Mouse (Mus musculus) embryonic stem cell, embryonic (primary cell): ENCODE data around the gene H2-Eb2.

ENCODE experiments used
- CTCF ChIA-PET, 4 experiments: fragments of 300-600 bp in 2 of 4; fragments of 350-600 bp in 2 of 4; sonication (Branson Sonifier 250); formaldehyde crosslinking; loops; one replicate each; lab custom pipeline; 2022; ENCODE audit warnings: inconsistent platforms in 2 of 4; lab: Charles Lee
- POLR2A ChIA-PET, 4 experiments: fragments of 300-600 bp in 2 of 4; fragments of 350-600 bp in 2 of 4; sonication (Branson Sonifier 250); formaldehyde crosslinking; loops; one replicate each; lab custom pipeline; 2022; ENCODE audit warnings: antibody characterized with exemption in 4 of 4, inconsistent platforms in 1 of 4; lab: Charles Lee

Gene H2-Eb2

DNA sequence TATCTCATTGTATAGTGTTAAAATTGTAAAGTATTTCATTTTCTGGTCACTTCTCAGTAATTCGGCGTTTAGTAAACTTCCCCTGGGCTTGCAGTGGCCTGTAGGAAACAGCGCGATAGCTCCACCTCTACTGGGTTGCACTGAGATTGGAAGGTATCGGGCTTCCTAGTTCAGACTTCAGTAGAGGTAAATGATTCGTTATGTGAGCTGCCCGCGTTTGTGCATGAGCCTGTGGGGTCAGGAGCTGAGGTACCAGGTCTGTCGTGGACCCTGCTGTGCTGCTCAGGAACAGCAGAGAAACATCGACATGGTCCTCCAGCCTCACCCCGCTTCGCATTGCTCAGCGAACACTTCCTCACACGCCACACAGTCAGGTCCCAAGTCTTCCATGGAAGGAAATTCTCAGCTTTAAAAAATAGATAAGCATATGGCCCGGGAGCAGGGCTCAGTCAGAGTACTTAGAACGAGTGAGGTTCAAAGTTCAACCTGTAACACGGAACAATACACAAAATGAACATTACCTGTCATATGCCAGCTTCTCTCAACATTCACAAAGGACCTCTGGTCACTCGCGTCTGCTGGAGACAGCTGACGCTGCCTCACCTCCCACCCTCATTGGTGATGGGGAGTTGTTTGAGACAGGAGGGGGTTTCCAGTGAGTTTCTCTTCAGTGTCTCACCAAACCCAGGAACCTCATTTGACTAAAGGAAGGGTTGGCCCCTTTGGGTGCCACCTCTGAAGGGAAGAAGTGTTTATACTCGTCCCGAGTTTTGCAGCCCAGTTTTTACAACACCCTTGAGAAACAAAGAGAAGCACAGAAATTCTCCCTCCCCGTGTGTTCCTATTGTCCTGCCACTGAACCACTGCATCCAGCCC lies 24.5 kb upstream of the H2-Eb2 start:
- ChIA-PET POLR2A (interaction anchor here in 2 of 4 experiments (0.9 to 2.8 kb wide), 3 partner anchors 10 to 13 kb away, joined by 3 to 8 read pairs (median 3); partner anchors contain the start of gene H2-Aa (in 1 of the 2)), CTCF (interaction anchor here in 2 of 4 experiments (1.0 to 1.6 kb wide), 3 partner anchors 12 to 49 kb away, joined by 4 to 7 read pairs (median 5); no protein-coding TSS in a partner anchor)

- ChIA-PET POLR2A (interaction anchor here in 1 of 4 experiments (0.9 to 1.0 kb wide), 2 partner anchors 9 to 182 kb away, joined by 3 read pairs; partner anchors contain the start of gene H2-DMa), CTCF (interaction anchor here in 2 of 4 experiments (0.5 to 1.6 kb wide), 2 partner anchors 12 to 317 kb away, joined by 3 to 5 read pairs; no protein-coding TSS in a partner anchor)
Measured at GRCm38 (mm10) chr17:34301670-34302190, 23.7 kb upstream of the H2-Eb2 start.

GRCm38 (mm10) chr17:34303789-34304188 lies 21.7 kb upstream of the H2-Eb2 start:
- CTCF ChIA-PET: no interaction called here
- POLR2A ChIA-PET: interaction anchor here in 1 of 4 experiments (1.1 to 1.4 kb wide), 2 partner anchors 183 to 647 kb away, joined by 3 read pairs; no protein-coding TSS in a partner anchor

- CTCF ChIA-PET: interaction anchor here in 2 of 4 experiments (0.9 to 1.4 kb wide), 2 partner anchors 9 kb away, joined by 4 to 5 read pairs; no protein-coding TSS in a partner anchor
- POLR2A ChIA-PET: interaction anchor here in 1 of 4 experiments (0.7 to 1.4 kb wide), 4 partner anchors 40 to 187 kb away, joined by 3 to 5 read pairs (median 4); no protein-coding TSS in a partner anchor
Measured at GRCm38 (mm10) chr17:34304751-34305150, 20.7 kb upstream of the H2-Eb2 start.

DNA sequence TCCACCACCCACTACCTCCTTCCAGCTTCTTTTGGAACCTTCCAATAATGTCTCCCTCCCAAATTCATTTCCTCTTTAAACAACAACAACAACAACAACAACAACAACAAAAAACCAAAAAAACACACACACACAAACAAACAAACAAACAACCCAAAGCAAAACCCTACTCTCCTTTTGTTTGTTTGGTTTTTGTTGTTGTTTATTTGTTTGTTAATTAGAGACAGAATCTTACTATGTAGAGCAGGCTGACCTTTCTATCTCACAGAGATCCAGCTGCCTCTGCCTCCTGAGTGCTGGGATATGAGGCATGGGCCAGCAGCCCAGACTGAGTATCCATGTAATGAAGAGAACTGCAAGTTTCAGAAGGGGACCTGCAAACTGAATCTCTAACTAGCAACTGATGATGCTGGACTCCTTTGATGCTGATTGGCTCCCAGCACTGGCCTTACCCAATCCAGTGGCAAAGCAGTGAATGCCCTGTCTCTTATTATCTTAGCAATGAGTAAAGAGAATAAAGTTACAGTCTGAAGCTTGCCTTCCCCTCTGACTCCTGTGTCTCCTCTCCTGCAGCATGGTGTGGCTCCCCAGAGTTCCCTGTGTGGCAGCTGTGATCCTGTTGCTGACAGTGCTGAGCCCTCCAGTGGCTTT lies 20.0 kb upstream of the H2-Eb2 start, which contains the start of gene H2-Eb1:
H2-Eb1 (plus strand) TSS at position 488 of the 651 bp plus-strand sequence.
- CTCF ChIA-PET: interaction anchor here (0.6 to 1.4 kb wide), 4 partner anchors 8 to 864 kb away, joined by 3 to 8 read pairs (median 5); no protein-coding TSS in a partner anchor
- POLR2A ChIA-PET: interaction anchor here in 1 of 4 experiments (1.0 to 1.2 kb wide), 3 partner anchors 22 to 188 kb away, joined by 3 to 5 read pairs (median 4); no protein-coding TSS in a partner anchor

GRCm38 (mm10) chr17:34306407-34306806 lies 19.1 kb upstream of the H2-Eb2 start:
- CTCF ChIA-PET: interaction anchor here in 1 of 4 experiments (0.6 kb wide), 1 partner anchor 140 kb away, joined by 4 read pairs; no protein-coding TSS in a partner anchor
- POLR2A ChIA-PET: interaction anchor here in 1 of 4 experiments (1.2 kb wide), 1 partner anchor 23 kb away, joined by 3 read pairs; no protein-coding TSS in a partner anchor

- CTCF ChIA-PET: interaction anchor here in 1 of 4 experiments (0.5 kb wide), 1 partner anchor 137 kb away, joined by 3 read pairs; no protein-coding TSS in a partner anchor
- POLR2A ChIA-PET: interaction anchor here in 1 of 4 experiments (0.9 to 1.7 kb wide), 2 partner anchors 16 to 32 kb away, joined by 3 to 4 read pairs; no protein-coding TSS in a partner anchor
Measured at GRCm38 (mm10) chr17:34307216-34307615, 18.2 kb upstream of the H2-Eb2 start.

GRCm38 (mm10) chr17:34308161-34308560 lies 17.3 kb upstream of the H2-Eb2 start:
- ChIA-PET POLR2A (interaction anchor here in 2 of 4 experiments (0.6 to 1.7 kb wide), 3 partner anchors 31 to 189 kb away, joined by 3 read pairs; partner anchors contain the start of gene H2-DMa (in 1 of the 2)), CTCF (no interaction called here)

DNA sequence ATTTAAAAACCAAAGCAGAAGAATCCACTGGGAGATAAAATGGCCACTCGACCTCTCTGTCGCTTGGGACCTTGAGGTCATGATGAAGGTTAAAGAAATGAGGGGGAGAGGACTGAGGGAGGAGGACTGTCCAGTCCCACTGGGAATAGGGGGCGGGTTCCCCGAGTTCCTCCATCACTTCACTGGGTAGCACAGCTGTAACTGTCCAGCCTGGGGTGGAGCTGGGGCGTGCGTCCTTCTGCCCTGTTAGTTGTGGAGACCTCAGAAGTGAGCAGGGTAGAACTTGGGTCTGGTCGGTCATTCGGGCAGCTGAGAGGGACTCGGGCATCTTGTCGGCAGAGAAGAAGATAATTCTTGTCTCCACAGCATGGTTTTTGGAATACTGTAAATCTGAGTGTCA lies 16.2 kb upstream of the H2-Eb2 start:
- POLR2A ChIA-PET: interaction anchor here in 1 of 4 experiments (1.2 kb wide), 1 partner anchor 10 kb away, joined by 3 read pairs; no protein-coding TSS in a partner anchor
- CTCF ChIA-PET: interaction anchor here in 1 of 4 experiments (1.2 kb wide), 1 partner anchor 58 kb away, joined by 4 read pairs; no protein-coding TSS in a partner anchor

DNA sequence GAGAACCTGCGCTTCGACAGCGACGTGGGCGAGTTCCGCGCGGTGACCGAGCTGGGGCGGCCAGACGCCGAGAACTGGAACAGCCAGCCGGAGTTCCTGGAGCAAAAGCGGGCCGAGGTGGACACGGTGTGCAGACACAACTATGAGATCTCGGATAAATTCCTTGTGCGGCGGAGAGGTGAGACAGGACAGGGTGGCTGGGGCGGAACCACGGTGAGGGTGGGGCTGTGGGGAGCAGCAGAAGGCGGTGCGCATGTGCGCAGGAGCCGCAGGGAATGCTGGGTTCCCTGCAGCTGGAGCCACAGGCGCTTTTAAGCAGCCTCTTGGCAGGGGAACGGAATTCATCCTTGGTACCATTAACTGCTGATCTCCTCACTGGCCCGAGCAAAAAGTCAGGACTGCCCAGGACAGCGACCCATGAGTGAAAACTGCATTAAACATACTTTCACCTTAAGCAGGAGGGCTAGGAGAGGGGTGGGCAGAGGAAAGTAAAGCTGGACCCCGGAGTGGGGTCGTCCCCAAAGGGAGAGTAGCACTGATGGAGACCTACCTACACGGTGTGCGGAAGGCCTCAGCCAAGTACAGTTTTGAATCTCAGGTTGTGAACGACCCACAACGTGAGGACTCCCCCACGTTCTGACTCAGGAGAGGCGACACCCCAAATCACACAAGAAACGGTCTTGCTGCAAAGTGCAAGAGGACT lies 15.6 kb upstream of the H2-Eb2 start:
- ChIA-PET CTCF (interaction anchor here in 1 of 4 experiments (1.2 kb wide), 1 partner anchor 58 kb away, joined by 4 read pairs; no protein-coding TSS in a partner anchor), POLR2A (interaction anchor here in 2 of 4 experiments (0.8 to 1.8 kb wide), 5 partner anchors 9 to 89 kb away, joined by 3 to 4 read pairs (median 3); partner anchors contain the start of gene BC051142 (in 1 of the 2))

GRCm38 (mm10) chr17:34310526-34310925 lies 14.9 kb upstream of the H2-Eb2 start:
- CTCF ChIA-PET: interaction anchor here in 2 of 4 experiments (1.2 kb wide), 2 partner anchors 59 to 78 kb away, joined by 3 to 4 read pairs; no protein-coding TSS in a partner anchor
- POLR2A ChIA-PET: interaction anchor here in 2 of 4 experiments (0.7 to 1.8 kb wide), 6 partner anchors 9 to 88 kb away, joined by 3 to 4 read pairs (median 3); partner anchors contain the start of gene BC051142 (in 1 of the 2)

GRCm38 (mm10) chr17:34312185-34312584 lies 13.3 kb upstream of the H2-Eb2 start:
- ChIA-PET POLR2A (no interaction called here), CTCF (interaction anchor here in 2 of 4 experiments (0.6 to 3.5 kb wide), 5 partner anchors 37 to 177 kb away, joined by 3 to 39 read pairs (median 15); no protein-coding TSS in a partner anchor)

GRCm38 (mm10) chr17:34313393-34313792 lies 12.1 kb upstream of the H2-Eb2 start:
- ChIA-PET POLR2A (interaction anchor here in 3 of 4 experiments (0.6 to 1.9 kb wide), 18 partner anchors 9 to 1924 kb away, joined by 3 to 8 read pairs (median 4); partner anchors contain the start of genes Atf6b (in 1 of the 3), Notch4 (in 1 of the 3) and Psmb9 (in 1 of the 3)), CTCF (interaction anchor here (0.5 to 3.5 kb wide), 45 partner anchors 9 to 813 kb away, joined by 3 to 39 read pairs (median 4); partner anchors contain the start of genes BC051142 (in 2 of the 4), D17H6S53E (in 1 of the 4), H2-Aa (in 1 of the 4) and H2-Ab1 (in 1 of the 4))

GRCm38 (mm10) chr17:34314286-34314685 lies 11.2 kb upstream of the H2-Eb2 start:
- ChIA-PET POLR2A (interaction anchor here in 2 of 4 experiments (0.9 to 1.9 kb wide), 10 partner anchors 10 to 333 kb away, joined by 3 to 8 read pairs (median 4); partner anchors contain the start of genes Atf6b (in 1 of the 2) and H2-DMa (in 1 of the 2)), CTCF (interaction anchor here (0.8 to 3.5 kb wide), 20 partner anchors 9 to 239 kb away, joined by 3 to 39 read pairs (median 6); partner anchors contain the start of genes H2-Aa (in 1 of the 4) and H2-Ob (in 1 of the 4))

- ChIA-PET CTCF (interaction anchor here in 2 of 4 experiments (0.6 to 3.5 kb wide), 3 partner anchors 18 to 65 kb away, joined by 3 to 39 read pairs (median 15); no protein-coding TSS in a partner anchor), POLR2A (no interaction called here)
Measured at GRCm38 (mm10) chr17:34315512-34315911, 10.0 kb upstream of the H2-Eb2 start.

DNA sequence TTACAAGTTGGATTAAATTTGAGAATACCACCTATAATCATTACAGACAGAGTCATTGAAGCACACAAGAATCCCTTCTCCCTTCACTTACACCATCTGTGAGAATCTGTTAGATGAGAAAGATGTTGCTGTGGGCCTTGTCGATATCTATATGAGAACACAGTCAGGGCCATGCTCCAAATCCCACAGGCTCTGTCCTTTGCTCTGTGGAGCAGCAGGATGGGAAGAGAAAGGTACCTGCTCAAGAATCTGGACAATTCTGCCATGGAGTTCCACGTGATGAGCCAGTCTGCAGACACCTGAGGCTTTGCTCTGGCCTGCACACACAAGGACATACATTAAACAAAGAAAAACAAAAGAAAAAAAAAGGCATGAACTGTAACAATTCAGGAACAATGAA lies 8.8 kb upstream of the H2-Eb2 start:
- CTCF ChIA-PET: interaction anchor here in 1 of 4 experiments (0.5 kb wide), 1 partner anchor 146 kb away, joined by 10 read pairs; no protein-coding TSS in a partner anchor
- POLR2A ChIA-PET: no interaction called here
